Mouse (Mus musculus) ovary, postnatal 10 days (tissue): ENCODE data around the gene Srgap3.

ENCODE experiments used
- DNase-seq: peaks from one replicate; pipeline ENCODE4 v3.0.0; 2022; ENCODE audit warnings: low spot score

Gene Srgap3

DNA sequence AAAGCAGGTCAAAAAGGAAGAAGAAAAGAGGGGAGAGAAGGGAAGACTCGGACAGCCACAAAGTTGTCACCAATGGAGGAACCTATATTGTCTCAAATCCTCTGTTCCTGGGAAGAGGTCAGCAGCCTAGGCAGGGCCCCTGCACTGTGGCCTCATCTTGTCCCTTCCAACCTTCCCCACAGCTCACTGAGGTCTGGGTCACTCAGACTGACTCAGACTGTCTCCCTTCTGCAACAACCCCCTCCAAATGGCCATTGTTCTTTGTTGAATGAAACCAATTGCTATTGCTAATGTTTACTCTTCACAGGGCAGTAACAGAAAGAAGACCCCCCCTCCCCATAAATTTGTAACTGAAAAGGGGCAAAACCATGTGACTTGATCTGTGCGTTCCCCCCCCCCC, 2.2 kb upstream of the Srgap3 start:
- no peak for DNase-seq

DNA sequence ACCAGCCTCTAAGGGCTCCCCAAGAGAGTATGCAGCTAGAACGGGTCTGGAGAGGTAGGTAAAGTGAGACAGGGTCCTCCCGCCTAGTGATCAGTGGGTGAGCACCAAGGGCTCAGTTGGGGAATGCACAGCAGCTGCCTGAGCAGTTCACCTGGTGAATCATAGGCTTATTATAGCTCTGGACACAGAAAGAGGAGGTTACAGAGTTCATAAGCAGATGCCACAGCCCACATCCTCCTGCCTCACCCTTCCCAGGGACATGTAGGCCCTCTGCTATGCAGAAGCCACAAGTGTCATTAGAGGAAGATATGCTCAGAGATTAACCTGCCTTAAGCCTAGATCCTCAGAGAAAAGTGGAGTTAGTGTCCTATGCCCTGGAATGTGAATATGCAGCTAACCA, 1.4 kb upstream of the Srgap3 start:
- no peak for DNase-seq

GRCm38 (mm10) chr6:112946021-112946811, 850 bp downstream of the Srgap3 start:
- DNase-seq: no peak

GRCm38 (mm10) chr6:112945181-112945751, 1.8 kb downstream of the Srgap3 start:
- no peak for DNase-seq

DNA sequence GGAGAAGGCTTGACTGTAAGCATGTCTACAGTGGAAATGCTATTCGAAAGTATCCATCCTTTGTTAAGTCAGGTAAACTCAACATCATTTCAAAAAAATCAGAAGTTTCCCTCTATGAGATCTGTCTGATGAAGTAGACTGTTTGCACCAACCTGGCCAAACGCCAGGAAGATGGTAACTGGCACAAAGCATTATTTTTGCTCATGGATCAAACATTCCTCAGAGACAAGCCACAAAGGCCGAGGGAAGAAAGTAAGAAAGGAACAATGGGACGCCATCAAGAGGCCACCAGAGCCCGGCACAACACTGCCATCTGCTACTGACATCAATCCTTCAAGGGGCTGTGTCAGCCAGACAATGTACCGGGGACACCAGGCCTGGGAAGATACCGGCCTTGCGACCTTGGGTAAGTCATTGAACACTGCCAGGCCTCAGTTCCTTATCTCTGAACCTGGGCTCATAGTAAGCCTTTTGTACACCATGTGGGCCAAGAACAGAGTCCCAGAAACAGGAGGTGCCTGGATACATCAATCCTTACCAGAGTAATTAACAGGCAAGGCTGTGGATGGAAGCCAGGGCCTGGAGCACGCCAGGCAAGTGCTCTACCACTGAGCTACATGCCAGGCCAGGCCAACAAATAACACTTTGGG, 3.3 kb downstream of the Srgap3 start:
- no peak for DNase-seq

GRCm38 (mm10) chr6:112939281-112939680, 7.8 kb downstream of the Srgap3 start:
- no peak for DNase-seq

DNA sequence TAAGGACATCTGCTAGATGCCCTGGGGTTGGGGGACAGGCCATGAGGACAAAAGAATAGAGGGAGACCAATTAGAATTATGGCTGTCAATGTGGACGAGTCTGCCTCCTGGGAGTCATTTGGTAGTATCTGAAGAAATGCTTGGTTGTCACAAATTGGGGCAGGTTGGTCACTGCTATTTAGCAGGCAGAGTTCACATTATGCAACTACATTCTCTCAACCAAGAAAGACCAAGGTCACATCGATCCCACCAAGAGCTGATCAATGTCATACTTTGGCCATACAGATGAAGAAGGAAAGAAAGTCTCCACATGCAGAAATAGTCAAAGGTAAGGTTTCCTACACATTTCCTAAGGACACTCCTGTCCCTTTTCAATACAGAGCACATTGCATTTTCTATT, 9.3 kb downstream of the Srgap3 start:
- no peak for DNase-seq

DNA sequence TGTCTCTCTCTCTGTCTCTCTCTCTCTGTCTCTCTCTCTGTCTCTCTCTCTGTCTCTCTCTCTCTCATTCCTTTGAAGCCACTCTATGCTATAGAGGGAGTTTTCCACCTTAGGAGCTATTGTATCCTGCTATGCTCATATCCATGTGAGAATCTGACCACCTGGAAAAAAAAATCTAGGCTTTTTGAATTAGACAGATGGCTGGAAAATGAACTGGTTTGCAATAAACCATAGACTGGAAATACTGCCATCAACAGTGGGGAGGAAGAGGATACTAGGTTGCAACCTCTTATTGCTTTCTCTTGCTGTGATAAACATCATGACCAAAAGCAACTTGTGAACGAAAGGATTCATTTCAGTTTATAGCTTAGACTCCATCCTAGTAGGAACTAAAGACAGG, 12.6 kb downstream of the Srgap3 start:
- DNase-seq: no peak

DNA sequence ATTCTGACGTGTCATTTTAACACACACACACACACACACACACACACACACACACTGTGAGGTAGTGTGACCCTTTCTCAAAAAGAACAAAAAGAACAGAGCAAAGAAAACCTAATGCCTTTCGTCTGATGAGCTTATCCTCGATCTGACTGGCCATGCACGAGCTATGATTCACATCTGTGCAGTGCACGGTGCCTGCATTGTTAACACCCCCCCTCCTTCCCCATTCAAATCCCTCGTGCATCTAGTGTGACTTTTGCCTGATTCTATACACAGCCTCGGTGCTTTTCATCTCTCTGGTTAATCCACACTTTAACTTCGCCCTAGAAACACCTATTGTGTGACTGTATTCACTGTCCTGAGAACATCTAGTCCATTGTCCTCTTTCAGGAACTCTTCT, 14.5 kb downstream of the Srgap3 start:
- DNase-seq: no peak

- DNase-seq: no peak
Observed at GRCm38 (mm10) chr6:112930011-112930451, 17.0 kb downstream of the Srgap3 start.

DNA sequence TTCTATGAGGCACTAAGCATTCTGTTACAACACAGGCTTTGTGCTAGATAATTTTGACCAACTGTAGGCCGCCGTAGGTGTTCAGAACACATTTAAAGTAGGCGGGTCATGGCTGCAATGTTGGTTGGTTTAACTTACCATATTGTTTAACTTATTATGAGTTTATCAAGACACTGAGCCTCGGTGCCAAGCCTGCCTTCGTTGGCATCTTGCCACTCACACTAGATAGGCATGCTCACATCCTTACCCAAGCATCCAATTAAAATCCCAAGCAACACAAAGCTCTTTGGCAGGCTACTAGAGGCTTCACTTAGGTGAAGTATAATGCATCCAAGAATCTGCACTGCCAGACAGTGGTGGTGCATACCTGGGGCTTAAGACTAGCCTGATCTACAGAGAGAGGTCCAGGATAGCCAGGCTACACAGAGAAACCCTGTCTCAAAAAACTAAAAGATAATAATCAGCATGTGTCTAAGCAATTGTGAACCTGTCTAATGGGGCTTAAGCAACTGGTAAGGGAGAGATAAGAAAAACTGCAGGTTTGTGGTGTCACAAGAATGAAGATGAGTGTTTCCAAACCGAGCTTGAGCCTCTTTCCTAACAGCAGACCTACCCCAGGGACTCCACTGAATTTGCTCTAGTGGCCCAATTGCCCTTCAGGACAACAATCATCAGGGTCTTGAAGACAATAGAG, 17.6 kb downstream of the Srgap3 start:
- no peak for DNase-seq

DNA sequence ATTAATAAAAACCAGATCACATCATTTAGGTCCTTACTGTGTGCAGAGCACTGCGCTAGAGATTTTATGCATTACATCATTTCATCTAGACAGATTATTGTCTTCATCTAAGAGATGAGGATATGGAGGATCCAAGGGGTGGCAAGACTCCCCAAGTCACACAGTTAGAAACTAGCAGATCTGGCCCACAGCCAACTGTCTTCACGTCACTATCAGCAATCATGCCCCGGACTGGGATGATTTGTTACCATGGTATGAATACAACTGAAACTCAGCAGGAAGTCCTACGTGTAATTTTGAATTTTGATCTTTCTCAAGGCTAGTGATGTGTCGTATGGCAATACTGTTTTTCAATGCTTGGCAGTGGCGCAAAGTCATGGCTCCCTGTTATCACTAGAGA, 18.2 kb downstream of the Srgap3 start:
- DNase-seq: no peak

DNA sequence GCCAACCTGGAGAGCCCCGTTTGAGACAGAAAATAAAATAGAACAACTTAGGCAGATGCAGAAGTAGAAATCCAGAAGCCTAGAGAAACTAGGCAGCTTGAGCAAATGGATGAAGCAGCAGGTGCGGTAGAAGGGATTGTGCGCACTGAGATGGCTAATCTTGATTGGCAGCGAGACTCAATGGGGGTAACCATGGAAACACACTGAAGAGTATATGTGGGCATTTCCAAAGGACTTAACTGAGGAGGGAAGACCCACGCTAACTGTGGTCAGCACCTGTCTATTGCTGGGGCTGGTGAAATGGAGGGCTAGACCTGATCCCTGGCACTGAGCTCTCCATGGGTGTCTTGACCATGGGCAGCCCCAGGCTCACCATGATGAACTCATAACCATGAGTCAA, 19.7 kb downstream of the Srgap3 start:
- DNase-seq: no peak

DNA sequence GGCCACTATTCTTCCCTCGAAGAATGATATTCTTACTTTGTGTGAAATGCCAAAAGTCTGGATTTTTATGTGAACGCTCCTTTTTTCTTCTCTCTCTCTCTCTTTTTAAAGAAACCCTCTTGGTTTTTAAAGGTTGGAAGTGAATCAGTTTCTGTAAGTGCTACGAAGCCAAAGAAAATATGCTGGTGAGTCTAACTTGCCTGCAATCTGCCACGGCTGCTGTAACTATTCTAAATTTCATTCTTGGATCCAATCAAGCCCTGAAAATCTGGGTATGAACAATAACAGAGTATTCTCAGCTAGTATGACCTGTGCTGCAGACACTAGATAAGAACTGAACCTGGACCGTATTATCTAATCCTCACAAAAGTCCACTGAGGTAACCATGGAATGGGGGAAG, 21.1 kb downstream of the Srgap3 start:
- no peak for DNase-seq

GRCm38 (mm10) chr6:112925234-112925975, 21.7 kb downstream of the Srgap3 start:
- DNase-seq: no peak

DNA sequence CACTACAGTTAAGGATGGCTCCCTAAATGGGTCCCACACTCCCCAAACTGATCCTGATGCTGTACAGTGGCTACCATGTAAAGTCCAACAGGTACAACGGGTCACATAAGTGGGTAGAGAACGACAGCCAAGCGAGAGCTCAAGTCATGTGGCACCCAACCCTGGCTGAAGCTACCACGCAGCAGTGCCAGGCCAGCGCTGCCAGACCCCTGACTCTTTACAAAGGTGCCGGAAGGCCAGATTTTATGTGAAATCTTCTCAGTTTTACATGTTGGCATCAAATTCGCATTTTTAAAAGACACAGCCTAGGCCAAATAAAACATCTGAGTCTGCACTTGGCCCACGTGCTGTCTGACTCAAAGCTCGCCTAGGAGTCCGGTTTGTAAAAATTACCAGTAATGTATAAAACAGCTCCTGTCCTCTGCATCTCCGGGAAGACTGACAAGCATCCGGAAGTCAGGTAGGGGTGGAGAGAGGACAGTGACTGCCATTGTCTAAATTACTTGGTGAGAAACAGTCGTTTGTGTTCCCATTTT, 22.4 kb downstream of the Srgap3 start:
- DNase-seq: no peak

GRCm38 (mm10) chr6:112920619-112921195, 26.4 kb downstream of the Srgap3 start:
- no peak for DNase-seq

- no peak for DNase-seq
Observed at GRCm38 (mm10) chr6:112917717-112918116, 29.3 kb downstream of the Srgap3 start.

DNA sequence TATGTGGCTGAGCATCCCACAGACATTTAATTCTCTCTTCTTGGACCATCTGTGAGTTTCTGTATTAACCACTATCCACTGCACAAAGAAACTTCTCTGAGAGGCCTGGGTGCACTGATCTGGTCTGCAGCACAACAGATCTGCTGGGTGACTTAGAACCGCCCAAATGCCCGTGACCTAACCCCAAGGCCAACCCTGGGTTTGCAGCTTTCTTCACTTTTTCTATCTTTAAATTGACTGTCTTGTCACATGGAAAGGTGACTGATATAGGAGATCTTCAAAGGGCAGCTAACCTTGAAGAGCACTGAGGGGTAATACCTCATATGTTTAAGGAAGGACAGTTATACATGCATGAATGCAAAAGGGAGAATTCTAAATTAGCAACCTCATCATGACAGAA, 30.8 kb downstream of the Srgap3 start:
- DNase-seq: no peak

DNA sequence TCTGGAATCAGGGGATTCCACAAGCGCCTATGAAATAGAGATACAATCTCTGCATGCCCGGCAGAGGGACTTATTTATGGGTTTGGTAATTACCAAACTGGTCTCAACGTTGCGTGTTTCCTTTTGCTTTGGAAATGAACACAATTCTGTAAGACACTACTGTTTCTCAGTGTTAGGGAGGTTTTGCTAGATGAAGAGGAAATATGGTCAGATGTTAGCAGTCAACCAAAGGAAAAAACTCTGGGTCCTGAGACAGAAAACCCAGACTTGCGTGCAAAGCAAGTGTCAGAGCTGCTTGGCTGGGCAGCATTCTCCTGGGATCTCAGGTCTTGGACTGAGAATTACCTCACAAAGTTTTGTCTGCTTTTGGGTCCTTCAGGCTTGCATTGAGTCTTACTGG, 34.5 kb downstream of the Srgap3 start:
- no peak for DNase-seq

DNA sequence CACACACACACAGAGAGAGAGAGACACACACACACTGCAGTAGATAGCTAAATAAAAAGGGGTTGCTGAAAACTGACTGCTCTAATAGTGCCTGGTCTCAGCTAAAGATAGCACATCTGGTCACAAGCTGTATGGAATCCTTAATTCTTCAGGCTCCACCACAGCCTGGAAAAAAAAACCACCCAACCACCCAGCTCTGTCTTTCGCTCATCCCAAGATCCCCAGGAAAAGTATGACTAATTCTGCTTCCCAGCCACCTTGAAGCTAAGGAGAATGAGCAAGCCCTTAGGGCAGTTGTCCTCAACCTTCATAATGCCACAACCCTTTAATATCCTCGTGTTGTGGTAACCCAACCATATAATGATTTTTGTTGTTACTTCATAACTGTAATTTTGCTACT, 37.4 kb downstream of the Srgap3 start:
- DNase-seq: no peak
